Mouse (Mus musculus): ENCODE results near the gene Cap2.

Cap2 gene

GRCm38 (mm10) chr13:46525295-46526255, 23.9 kb downstream of the Cap2 start:
- DNase-seq (ENCODE audit: low spot score), result no peak

- DNase-seq (ENCODE audit: low spot score), result no peak
Measured at GRCm38 (mm10) chr13:46526645-46527044, 25.0 kb downstream of the Cap2 start.

- DNase-seq (ENCODE audit: low spot score), result no peak
Measured at GRCm38 (mm10) chr13:46527340-46527739, 25.7 kb downstream of the Cap2 start.

- no peak for DNase-seq (ENCODE audit: low spot score)
Measured at GRCm38 (mm10) chr13:46529037-46529436, 27.4 kb downstream of the Cap2 start.

GRCm38 (mm10) chr13:46530546-46530945, 28.9 kb downstream of the Cap2 start:
- no peak for DNase-seq (ENCODE audit: low spot score)

GRCm38 (mm10) chr13:46531676-46532075, 30.0 kb downstream of the Cap2 start:
- DNase-seq (ENCODE audit: low spot score), result no peak

GRCm38 (mm10) chr13:46532276-46532675, 30.6 kb downstream of the Cap2 start:
- no peak for DNase-seq (ENCODE audit: low spot score)

- no peak for DNase-seq (ENCODE audit: low spot score)
Measured at GRCm38 (mm10) chr13:46533342-46534129, 31.9 kb downstream of the Cap2 start.

- DNase-seq (ENCODE audit: low spot score), result no peak
Measured at GRCm38 (mm10) chr13:46534171-46534968, 32.7 kb downstream of the Cap2 start.

- no peak for DNase-seq (ENCODE audit: low spot score)
Measured at GRCm38 (mm10) chr13:46534969-46535785, 33.5 kb downstream of the Cap2 start.

- DNase-seq (ENCODE audit: low spot score), result no peak
Measured at GRCm38 (mm10) chr13:46539284-46539683, 37.6 kb downstream of the Cap2 start.

GRCm38 (mm10) chr13:46540943-46541342, 39.3 kb downstream of the Cap2 start:
- DNase-seq (ENCODE audit: low spot score), result no peak

GRCm38 (mm10) chr13:46542782-46543181, 41.1 kb downstream of the Cap2 start:
- DNase-seq (ENCODE audit: low spot score), result no peak

GRCm38 (mm10) chr13:46544608-46545007, 43.0 kb downstream of the Cap2 start:
- DNase-seq (ENCODE audit: low spot score), result no peak

- no peak for DNase-seq (ENCODE audit: low spot score)
Measured at GRCm38 (mm10) chr13:46545081-46545480, 43.4 kb downstream of the Cap2 start.

- no peak for DNase-seq (ENCODE audit: low spot score)
Measured at GRCm38 (mm10) chr13:46546846-46547245, 45.2 kb downstream of the Cap2 start.

- no peak for DNase-seq (ENCODE audit: low spot score)
Measured at GRCm38 (mm10) chr13:46547253-46547652, 45.6 kb downstream of the Cap2 start.

GRCm38 (mm10) chr13:46548132-46548531, 46.5 kb downstream of the Cap2 start:
- DNase-seq (ENCODE audit: low spot score), result no peak

- no peak for DNase-seq (ENCODE audit: low spot score)
Measured at GRCm38 (mm10) chr13:46548600-46549179, 47.0 kb downstream of the Cap2 start.

- DNase-seq (ENCODE audit: low spot score), result no peak
Measured at GRCm38 (mm10) chr13:46550627-46551026, 49.0 kb downstream of the Cap2 start.

- DNase-seq (ENCODE audit: low spot score), result no peak
Measured at GRCm38 (mm10) chr13:46554736-46555135, 53.1 kb downstream of the Cap2 start.

Measured in T-cell, adult 2 months (primary cell).